Mouse (Mus musculus): ENCODE measurements at regions not wholly inside any gene's neighbourhood (a gene's known extent, or its start where the extent isn't known, plus 50 kb on each side); places are given as distances from the start of the nearest gene placed in this dataset.

DNA sequence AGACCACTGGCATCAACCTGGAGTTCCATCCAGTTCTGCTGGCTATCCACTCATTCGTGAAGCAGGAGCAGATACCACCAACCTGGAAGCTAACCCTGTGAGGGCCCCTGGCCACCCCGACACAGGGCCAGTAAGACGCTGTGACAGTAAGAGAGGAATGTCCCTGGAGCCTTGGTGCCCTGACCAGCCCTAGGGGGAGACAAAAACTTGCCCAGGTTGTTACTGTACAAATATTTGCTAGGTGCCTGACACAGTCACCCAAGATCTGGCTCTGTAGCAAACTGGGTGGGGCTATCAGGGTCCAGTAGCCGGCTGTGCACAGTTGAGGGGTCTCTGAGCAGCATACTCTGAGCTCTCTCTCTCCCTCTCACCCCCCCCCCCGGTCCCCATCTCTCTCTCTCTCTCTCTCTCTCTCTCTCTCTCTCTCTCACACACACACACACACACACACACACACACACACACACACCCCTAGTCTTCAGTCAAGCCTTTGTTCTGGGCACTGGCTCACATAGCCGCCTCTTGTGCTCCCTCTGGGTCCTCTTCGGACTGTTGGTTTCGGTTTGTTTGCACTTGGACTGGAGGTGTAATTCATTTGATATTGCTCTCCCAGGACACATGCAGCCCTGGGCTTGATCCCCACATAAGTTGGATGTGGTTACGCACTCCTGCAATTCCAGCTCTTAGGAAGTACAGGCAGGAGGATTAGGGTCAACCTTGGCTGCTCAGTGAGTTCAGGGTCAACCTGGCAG is 131.7 kb downstream of the Inhbb start:
- no peak overlapping the region for H3K9ac ChIP-seq (replicated peaks; ENCODE audit: low read depth, low read length)
- DNase-seq (ENCODE audit: low spot score) (no peak), ATAC-seq (ENCODE audit: insufficient read depth, low read depth) (no peak)
- H3K4me1 ChIP-seq (ENCODE audit: control insufficient read depth, insufficient read depth), result no peaks in the 10 kb centered on the region
- H3K4me2 ChIP-seq (ENCODE audit: low read depth, low read length), result no peak overlapping the region
- no peaks in the 10 kb centered on the region for H3K36me3 ChIP-seq (replicated peaks; ENCODE audit: control insufficient read depth, insufficient read depth, low read length)
- no peaks in the 10 kb centered on the region for H3K9me3 ChIP-seq (replicated peaks; ENCODE audit: control insufficient read depth, low read length)
- 79% methylated on average over 8 of the region's 9 CpGs for WGBS
- H3K4me3 ChIP-seq (ENCODE audit: low read depth, low read length), result no peak overlapping the region
- TF ChIP-seq CTCF (IDR thresholded peaks at IDR 0.05; ENCODE audit: low read depth) (no peak), EP300 (IDR thresholded peaks at IDR 0.05; ENCODE audit: low read depth) (no peak)
- H3K27ac ChIP-seq (ENCODE audit: low read depth), result no peak overlapping the region
- H3K27me3 ChIP-seq (ENCODE audit: control insufficient read depth, insufficient read depth, low read length), result no peaks in the 10 kb centered on the region

DNA sequence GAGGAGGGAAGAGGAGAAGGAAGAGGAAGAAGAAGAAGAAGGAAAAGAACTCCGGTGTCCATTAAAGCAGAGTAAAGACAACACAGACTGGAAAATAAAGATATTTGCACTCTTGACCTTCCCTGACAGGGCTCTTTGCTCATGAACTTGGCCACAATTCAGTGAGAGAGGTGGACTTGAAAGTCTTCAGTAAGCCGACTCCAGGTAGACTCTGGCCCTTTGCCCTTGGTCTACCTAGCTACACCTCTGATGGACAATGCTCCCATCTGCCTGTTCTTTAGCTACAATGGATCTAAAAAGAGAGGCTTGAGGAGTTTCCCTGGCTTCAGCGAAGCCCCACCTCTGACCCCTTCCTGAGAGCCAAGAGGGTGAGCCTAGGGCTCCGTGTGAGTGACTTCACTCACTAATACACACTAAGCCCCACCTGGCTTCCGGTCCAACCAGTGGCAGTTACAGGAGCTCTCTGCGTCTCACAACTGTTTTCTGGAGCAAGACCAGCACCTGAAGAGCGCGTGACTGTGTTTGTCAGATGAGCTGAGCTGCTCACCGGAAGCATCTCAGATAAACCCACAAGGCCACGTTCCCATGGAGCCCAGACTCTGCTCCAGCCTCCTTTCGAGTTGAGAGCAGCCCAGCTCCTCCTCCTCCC is 132.4 kb downstream of the Inhbb start:
- no peak for TF ChIP-seq CTCF (IDR thresholded peaks at IDR 0.05; ENCODE audit: low read depth)
- no peak for TF ChIP-seq EP300 (IDR thresholded peaks at IDR 0.05; ENCODE audit: low read depth)
- DNase-seq (ENCODE audit: low spot score) (no peak), ATAC-seq (ENCODE audit: insufficient read depth, low read depth) (no peak)

DNA sequence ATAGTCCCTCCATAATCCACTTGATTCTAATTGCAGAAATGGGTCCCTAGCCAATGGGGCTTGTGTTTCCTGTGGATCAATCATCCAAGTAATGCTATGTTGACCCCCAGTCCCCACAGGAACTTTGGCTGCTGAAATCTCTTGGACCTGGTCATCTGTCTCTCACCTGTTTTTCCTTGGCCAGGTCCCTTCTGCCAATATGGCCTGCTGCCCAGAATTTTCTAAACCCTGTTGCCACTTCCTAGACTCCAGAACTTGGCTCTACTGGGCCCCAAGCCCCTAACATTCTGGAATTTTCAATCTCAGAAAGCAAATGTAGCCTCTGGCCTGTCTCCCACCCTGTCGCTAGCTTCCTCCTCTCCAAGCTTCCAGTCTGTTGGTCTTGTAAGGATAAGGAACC is 139.6 kb downstream of the Inhbb start:
- TF ChIP-seq CTCF (IDR thresholded peaks at IDR 0.05; ENCODE audit: low read depth) (no peak), EP300 (IDR thresholded peaks at IDR 0.05; ENCODE audit: low read depth) (no peak)
- no peak overlapping the region for H3K4me2 ChIP-seq (ENCODE audit: low read depth, low read length)
- no peak overlapping the region for H3K27ac ChIP-seq (ENCODE audit: low read depth)

More for the DNA sequence above, 132.4 kb downstream of the Inhbb start:
- Histone ChIP-seq H3K9ac (replicated peaks; ENCODE audit: low read depth, low read length) (no peak overlapping the region), H3K27ac (ENCODE audit: low read depth) (no peak overlapping the region), H3K4me1 (ENCODE audit: control insufficient read depth, insufficient read depth) (no peaks in the 10 kb centered on the region), H3K27me3 (ENCODE audit: control insufficient read depth, insufficient read depth, low read length) (no peaks in the 10 kb centered on the region), H3K9me3 (replicated peaks; ENCODE audit: control insufficient read depth, low read length) (no peaks in the 10 kb centered on the region), H3K36me3 (replicated peaks; ENCODE audit: control insufficient read depth, insufficient read depth, low read length) (no peaks in the 10 kb centered on the region), H3K4me2 (ENCODE audit: low read depth, low read length) (no peak overlapping the region), H3K4me3 (ENCODE audit: low read depth, low read length) (no peak overlapping the region)
- WGBS, result 76% methylated on average over 11 of the region's 11 CpGs

DNA sequence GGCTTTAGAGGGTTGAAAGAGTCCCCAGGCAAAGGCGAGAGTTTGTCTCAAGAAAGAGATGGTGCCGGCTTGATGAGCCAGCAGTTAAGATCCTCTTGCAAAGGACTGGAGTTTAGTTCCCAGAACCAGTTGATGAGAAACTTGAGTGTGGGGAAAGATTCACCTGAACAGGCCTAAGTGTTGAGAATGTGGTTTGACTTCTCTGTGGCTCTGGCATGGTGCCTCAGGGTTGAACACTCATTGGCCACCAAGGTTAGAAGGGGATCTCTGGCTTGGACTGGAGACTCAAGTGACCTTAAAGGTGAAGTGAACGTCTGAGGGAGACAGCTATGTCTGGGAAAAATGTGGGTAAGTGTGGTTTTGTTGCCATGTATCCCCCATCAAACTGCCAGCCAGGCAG is 142.8 kb downstream of the Inhbb start:
- TF ChIP-seq CTCF (IDR thresholded peaks at IDR 0.05; ENCODE audit: low read depth) (no peak), EP300 (IDR thresholded peaks at IDR 0.05; ENCODE audit: low read depth) (no peak)
- Histone ChIP-seq H3K9me3 (replicated peaks; ENCODE audit: control insufficient read depth, low read length) (no peaks in the 10 kb centered on the region), H3K4me1 (ENCODE audit: control insufficient read depth, insufficient read depth) (no peaks in the 10 kb centered on the region), H3K27me3 (ENCODE audit: control insufficient read depth, insufficient read depth, low read length) (no peaks in the 10 kb centered on the region), H3K4me3 (ENCODE audit: low read depth, low read length) (no peak overlapping the region), H3K27ac (ENCODE audit: low read depth) (no peak overlapping the region), H3K9ac (replicated peaks; ENCODE audit: low read depth, low read length) (no peak overlapping the region), H3K36me3 (replicated peaks; ENCODE audit: control insufficient read depth, insufficient read depth, low read length) (no peaks in the 10 kb centered on the region), H3K4me2 (ENCODE audit: low read depth, low read length) (no peak overlapping the region)
- ATAC-seq (ENCODE audit: insufficient read depth, low read depth), result no peak
- no peak for DNase-seq (ENCODE audit: low spot score)
- WGBS, result 72% methylated on average over 3 of the region's 3 CpGs

More for the DNA sequence above, 139.6 kb downstream of the Inhbb start:
- Histone ChIP-seq H3K36me3 (replicated peaks; ENCODE audit: control insufficient read depth, insufficient read depth, low read length) (no peaks in the 10 kb centered on the region), H3K27me3 (ENCODE audit: control insufficient read depth, insufficient read depth, low read length) (no peaks in the 10 kb centered on the region), H3K4me3 (ENCODE audit: low read depth, low read length) (no peak overlapping the region), H3K4me1 (ENCODE audit: control insufficient read depth, insufficient read depth) (no peaks in the 10 kb centered on the region), H3K9me3 (replicated peaks; ENCODE audit: control insufficient read depth, low read length) (no peaks in the 10 kb centered on the region), H3K9ac (replicated peaks; ENCODE audit: low read depth, low read length) (no peak overlapping the region)
- whole genome bisulfite sequencing, result 84% methylated on average over 1 of the region's 1 CpGs
- ATAC-seq (ENCODE audit: insufficient read depth, low read depth) (no peak), DNase-seq (ENCODE audit: low spot score) (no peak)

DNA sequence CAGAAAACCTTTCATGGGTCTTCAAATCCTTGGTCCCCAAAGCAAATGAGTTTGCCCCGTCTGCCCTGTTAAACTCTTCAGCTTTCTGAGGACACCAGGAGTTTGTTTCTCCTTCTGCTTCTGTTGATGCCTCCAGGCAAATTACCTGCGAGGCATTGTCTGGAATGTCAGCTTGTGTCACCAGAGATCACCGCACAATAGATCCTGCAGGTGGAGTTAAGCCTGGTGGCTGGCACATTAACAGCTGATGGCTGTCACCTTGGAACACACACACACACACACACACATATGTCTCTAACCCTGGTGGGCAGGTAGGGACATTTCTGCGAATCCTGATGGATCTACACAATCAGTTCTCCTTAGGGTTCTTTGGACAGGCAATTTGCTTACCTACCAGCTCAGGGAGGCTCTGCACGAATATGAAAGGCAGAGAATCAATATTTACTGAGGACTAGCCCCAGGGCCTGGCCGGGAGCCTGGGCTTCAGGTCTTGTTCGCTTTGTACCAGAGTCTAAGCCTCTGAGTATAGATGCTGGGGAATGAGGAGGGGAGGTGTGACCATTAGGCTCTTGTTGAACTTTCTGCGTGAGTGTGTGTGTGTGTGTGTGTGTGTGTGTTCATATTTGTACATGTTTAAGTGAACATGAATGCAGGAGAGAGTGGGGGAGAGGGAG is 143.4 kb downstream of the Inhbb start:
- Histone ChIP-seq H3K4me3 (ENCODE audit: low read depth, low read length) (no peak overlapping the region), H3K9me3 (replicated peaks; ENCODE audit: control insufficient read depth, low read length) (no peaks in the 10 kb centered on the region), H3K27ac (ENCODE audit: low read depth) (no peak overlapping the region), H3K9ac (replicated peaks; ENCODE audit: low read depth, low read length) (no peak overlapping the region), H3K4me2 (ENCODE audit: low read depth, low read length) (no peak overlapping the region), H3K4me1 (ENCODE audit: control insufficient read depth, insufficient read depth) (no peaks in the 10 kb centered on the region), H3K27me3 (ENCODE audit: control insufficient read depth, insufficient read depth, low read length) (no peaks in the 10 kb centered on the region), H3K36me3 (replicated peaks; ENCODE audit: control insufficient read depth, insufficient read depth, low read length) (no peaks in the 10 kb centered on the region)
- no peak for DNase-seq (ENCODE audit: low spot score)
- 72% methylated on average over 8 of the region's 8 CpGs for WGBS
- TF ChIP-seq CTCF (IDR thresholded peaks at IDR 0.05; ENCODE audit: low read depth) (no peak), EP300 (IDR thresholded peaks at IDR 0.05; ENCODE audit: low read depth) (no peak)
- ATAC-seq (ENCODE audit: insufficient read depth, low read depth), result no peak

Measured in heart, postnatal 0 days (tissue).